Mouse (Mus musculus): ENCODE data around the gene Dph1.

- TF ChIP-seq CTCF (IDR thresholded peaks at IDR 0.05; ENCODE audit: low read depth, low read length) (no peak), POLR2A (IDR thresholded peaks at IDR 0.05; ENCODE audit: borderline replicate concordance, low read depth, low read length) (no peak)
These were observed 3.2 kb upstream of the Dph1 start for GRCm38 (mm10) chr11:75194121-75194849.

Measured in bone marrow macrophage, adult 2 months (primary cell).